Mouse (Mus musculus): Measurements from ENCODE around the gene Dennd2a.
"Not testable (repeated sequence)": the region's sequence is repeated elsewhere in the genome, so short reads cannot be mapped to it uniquely, and the experiment has no call there.

The Dennd2a gene

DNA sequence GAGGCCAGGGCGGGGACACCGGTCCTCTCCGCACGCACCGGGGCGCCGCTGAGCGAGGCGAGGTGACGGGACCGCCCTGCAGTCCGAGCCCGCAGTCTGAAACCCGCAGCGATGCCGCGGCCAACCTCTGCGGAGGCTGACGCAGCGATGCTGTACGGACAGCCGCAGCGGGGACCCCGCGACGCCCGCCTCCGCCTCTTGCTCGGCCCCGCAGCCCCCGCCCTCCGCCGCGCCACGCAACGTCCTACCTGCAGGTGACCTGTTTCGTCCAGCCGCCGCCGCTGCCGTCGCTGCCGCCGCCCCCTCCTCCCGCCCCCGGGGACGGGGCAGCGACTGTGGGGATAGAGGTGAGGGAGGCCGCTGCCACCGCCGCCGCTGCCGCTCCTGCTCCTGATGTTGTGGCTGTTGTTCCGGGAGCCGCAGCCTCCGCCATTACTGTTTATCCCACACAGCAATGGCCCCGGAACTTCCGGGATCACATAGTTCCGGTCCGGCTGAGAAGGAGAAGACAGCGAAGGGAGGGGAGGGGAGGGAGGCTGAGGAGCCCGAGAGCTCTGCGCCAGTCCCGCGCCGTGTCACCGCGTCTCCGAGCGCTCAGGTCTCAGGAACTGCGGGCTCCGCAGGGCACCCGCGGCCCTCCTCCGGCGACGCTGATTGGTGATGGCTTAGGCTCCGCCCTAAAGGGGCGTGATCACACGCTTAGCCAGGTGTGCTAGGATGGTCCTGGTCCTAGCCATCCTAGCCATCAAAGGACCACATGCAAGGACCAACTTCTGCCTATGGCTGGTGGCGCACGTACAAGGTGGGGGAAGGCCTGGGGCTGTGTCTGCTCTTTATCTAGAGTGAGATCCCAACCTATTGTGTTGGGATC, 137.6 kb downstream of the Dennd2a start, which contains the start of gene Mkrn1:
Mkrn1 (minus strand) TSS at position 612 of the 871 bp plus-strand sequence.
- DNase-seq (ENCODE audit: low read depth): peak; percentile 72

DNA sequence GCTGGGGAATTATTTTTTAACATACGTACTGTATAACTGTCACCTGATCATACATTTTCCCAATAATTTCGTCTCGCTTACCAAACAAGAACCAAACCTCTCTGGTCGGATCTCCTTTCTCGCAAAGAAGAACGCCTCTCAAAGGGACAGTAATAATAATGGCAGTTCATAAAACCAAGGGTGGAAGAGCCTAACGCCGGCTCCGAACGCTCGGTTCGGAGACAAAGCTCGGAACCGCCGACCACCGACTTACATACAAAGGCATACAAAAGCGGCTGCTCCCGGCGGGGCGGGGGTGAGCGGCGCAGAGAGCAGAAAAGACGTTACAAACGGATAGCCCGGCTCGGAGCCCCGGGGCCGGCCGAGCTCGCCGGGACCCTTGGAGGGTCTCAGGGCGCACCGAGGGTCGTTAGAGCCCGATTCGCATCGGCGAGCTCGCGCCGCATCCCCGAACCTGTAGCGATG, 138.2 kb downstream of the Dennd2a start:
- no peak for DNase-seq (ENCODE audit: low read depth)

DNA sequence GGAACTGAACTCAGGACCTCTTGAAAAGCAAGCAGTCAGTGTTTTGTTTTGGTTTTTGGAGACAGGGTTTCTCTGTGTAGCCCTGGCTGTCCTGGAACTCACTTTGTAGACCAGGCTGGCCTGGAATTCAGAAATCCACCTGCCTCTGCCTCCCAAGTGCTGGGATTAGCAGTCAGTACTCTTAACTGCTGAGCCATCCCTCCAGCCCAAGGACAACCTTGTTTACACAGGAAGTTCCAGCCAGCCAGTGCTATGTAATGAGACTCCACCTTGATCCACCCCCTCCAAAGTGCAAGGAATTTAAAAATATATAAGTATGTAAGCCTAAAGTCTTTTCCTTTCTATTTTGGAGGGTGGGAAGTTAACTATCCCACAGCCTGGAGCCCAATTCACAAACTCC, 141.0 kb downstream of the Dennd2a start:
- DNase-seq (ENCODE audit: low read depth): not testable (repeated sequence)

DNA sequence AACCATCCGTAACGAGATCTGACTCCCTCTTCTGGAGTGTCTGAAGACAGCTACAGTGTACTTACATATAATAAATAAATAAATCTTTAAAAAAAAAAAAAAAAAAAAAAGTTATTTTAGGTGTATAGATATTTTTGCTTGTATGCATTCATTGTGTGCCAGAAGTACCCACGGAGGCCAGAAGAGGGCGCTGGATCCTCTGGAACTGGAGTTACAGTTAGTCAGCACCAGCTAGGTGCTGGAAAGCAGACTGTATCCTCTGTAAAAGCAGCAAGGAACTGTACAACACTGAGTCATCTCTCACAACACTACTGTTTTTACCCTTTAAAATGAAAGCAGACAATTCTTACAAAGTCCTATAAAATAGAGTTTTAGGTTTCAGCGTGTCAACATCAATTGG, 141.9 kb downstream of the Dennd2a start:
- DNase-seq (ENCODE audit: low read depth): peak; percentile 70

DNA sequence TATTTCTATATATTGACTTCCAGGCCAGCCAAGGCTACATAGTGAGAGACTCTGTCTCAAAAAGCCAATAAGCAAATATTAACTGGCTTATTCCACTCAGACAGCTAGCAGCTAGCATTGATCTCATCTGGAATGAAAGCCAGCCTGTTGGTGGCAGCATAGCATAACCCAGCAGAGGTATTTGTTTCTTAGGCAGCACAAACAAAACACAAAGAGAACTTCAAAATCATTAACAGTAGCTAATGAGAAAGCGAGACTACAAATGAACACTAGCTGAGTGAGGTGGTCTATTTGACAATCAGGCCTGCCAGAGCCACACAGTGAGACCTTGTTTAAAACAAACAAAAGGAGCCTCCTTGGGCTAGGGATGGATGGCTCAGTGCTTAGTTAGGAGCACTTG, 143.6 kb downstream of the Dennd2a start:
- no peak for DNase-seq (ENCODE audit: low read depth)

Measured in c-Kit-positive CD71-positive TER-119-negative erythroid progenitor cells, embryonic 14.5 days (primary cell).